8 mouse cellular contexts compared by ENCODE assay signal in genomic region chr4:123527607-123528010, GRCm38 (mm10).
DNase-seq lines count a peak whose midpoint lies in the region; ATAC-seq and TF ChIP-seq lines count a peak whose summit lies in the region.

No protein-coding gene starts in this region.

- H3K4me2 ChIP-seq in kidney, postnatal 0 days (ENCODE audit: low read length), result peak overlapping the region; percentile 53
- peak overlapping the region; percentile 47 for H3K4me2 ChIP-seq in liver, embryonic 11.5 days
- peak overlapping the region; percentile 57 for H3K4me2 ChIP-seq in neural tube, embryonic 13.5 days

- H3K27me3 ChIP-seq in kidney, postnatal 0 days (ENCODE audit: insufficient read depth, low read length), result no peaks in the 10 kb centered on the region
- no peaks in the 10 kb centered on the region for H3K27me3 ChIP-seq in liver, embryonic 11.5 days (replicated peaks; ENCODE audit: control insufficient read depth, insufficient read depth, low read length)
- H3K27me3 ChIP-seq in neural tube, embryonic 13.5 days, result no peaks in the 10 kb centered on the region

- H3K4me1 ChIP-seq in kidney, postnatal 0 days (replicated peaks; ENCODE audit: insufficient read depth, low read length), result peaks cover 5% of the 10 kb centered on the region
- 0 out of 2 replicates have a peak, but pooled peaks cover 2% of the 10 kb centered on the region for H3K4me1 ChIP-seq in liver, embryonic 11.5 days (replicated peaks; ENCODE audit: control insufficient read depth, insufficient read depth, low read length)
- peaks cover 72% of the 10 kb centered on the region for H3K4me1 ChIP-seq in neural tube, embryonic 13.5 days (replicated peaks)

- H3K36me3 ChIP-seq in kidney, postnatal 0 days (ENCODE audit: insufficient read depth, low read length), result no peaks in the 10 kb centered on the region
- H3K36me3 ChIP-seq in liver, embryonic 11.5 days (ENCODE audit: control insufficient read depth, insufficient read depth, low read length), result no peaks in the 10 kb centered on the region
- no peaks in the 10 kb centered on the region for H3K36me3 ChIP-seq in neural tube, embryonic 13.5 days

- H3K4me3 ChIP-seq in kidney, postnatal 0 days (replicated peaks; ENCODE audit: low read depth, low read length), result peak overlapping the region; percentile 10
- H3K4me3 ChIP-seq in liver, embryonic 11.5 days (ENCODE audit: low read depth, low read length), result no peak overlapping the region
- peak overlapping the region; percentile 33 for H3K4me3 ChIP-seq in neural tube, embryonic 13.5 days

- H3K9ac ChIP-seq in kidney, postnatal 0 days (ENCODE audit: low read depth, low read length), result 0 out of 2 replicates have a peak overlapping the region, but pooled peaks have one; percentile 18
- H3K9ac ChIP-seq in liver, embryonic 11.5 days (ENCODE audit: low read depth, low read length), result no peak overlapping the region
- peak overlapping the region; percentile 70 for H3K9ac ChIP-seq in neural tube, embryonic 13.5 days

- H3K27ac ChIP-seq in kidney, postnatal 0 days, result no peak overlapping the region
- no peak overlapping the region for H3K27ac ChIP-seq in liver, embryonic 11.5 days (ENCODE audit: low read depth, low read length)
- peak overlapping the region; percentile 90 for H3K27ac ChIP-seq in neural tube, embryonic 13.5 days (replicated peaks)

- TF ChIP-seq CTCF in kidney, postnatal 0 days (IDR thresholded peaks at IDR 0.05; ENCODE audit: low read depth), result no peak

- DNase-seq in adrenal gland, postnatal 36 days, result peak; percentile 36 to 39
- peak; percentile 53 to 64 for DNase-seq in cerebellum, postnatal 10 days
- peak; percentile 33 to 37 for DNase-seq in frontal cortex, postnatal 10 days (ENCODE audit: low spot score in 2 of 2)
- DNase-seq in kidney, postnatal 0 days (ENCODE audit: low spot score), result peak; percentile 62
- DNase-seq in liver, embryonic 11.5 days (ENCODE audit: low spot score), result no peak

- no peak for ATAC-seq in kidney, postnatal 0 days (replicated peaks; ENCODE audit: low FRiP score, low read depth)
- no peak for ATAC-seq in liver, embryonic 11.5 days (replicated peaks; ENCODE audit: low FRiP score)
- ATAC-seq in neural tube, embryonic 13.5 days (ENCODE audit: low read depth), result peak; percentile 37; the same call in 1 of the 2 replicates
- no peak for ATAC-seq in inflammation-experienced regulatory T-cells, adult 6 months
- no peak for ATAC-seq in megakaryocyte, adult 5-6 weeks (ENCODE audit: poor library complexity, severe bottlenecking)

- H3K9me3 ChIP-seq in kidney, postnatal 0 days (replicated peaks; ENCODE audit: low read length), result no peaks in the 10 kb centered on the region
- no peaks in the 10 kb centered on the region for H3K9me3 ChIP-seq in liver, embryonic 11.5 days (ENCODE audit: control insufficient read depth, low read length)
- H3K9me3 ChIP-seq in neural tube, embryonic 13.5 days, result no peaks in the 10 kb centered on the region

- 8% methylated on average over 8 of the region's 8 CpGs for WGBS in kidney, postnatal 0 days
- 42% methylated on average over 8 of the region's 8 CpGs for WGBS in liver, embryonic 11.5 days
- 5% methylated on average over 8 of the region's 8 CpGs for WGBS in neural tube, embryonic 13.5 days
